Mouse (Mus musculus): ENCODE measurements around the gene Hnf1b. TPM values are rescaled to one million over a fixed set of nuclear protein-coding genes. Genes with fewer than 3 reads are reported as not detected.

The Hnf1b gene
- not detected in 2 replicates for polyA plus RNA-seq (2014; fragmentation: Nextera tagmentation; extraction: Ambion mirVana)

- H3K9me3 ChIP-seq (ENCODE audit: control insufficient read depth, low read length) = no peaks in the 10 kb centered on the region
- H3K27me3 ChIP-seq (ENCODE audit: control insufficient read depth, insufficient read depth, low read length) = peaks cover 63% of the 10 kb centered on the region
- no peak within 1 kb of the TSS for H3K4me2 ChIP-seq
- peaks cover 14% of the 10 kb centered on the region; the same call in 1 of the 2 replicates for H3K4me1 ChIP-seq (ENCODE audit: control insufficient read depth, insufficient read depth, low read length)
- no peaks in the 10 kb centered on the region for H3K36me3 ChIP-seq (ENCODE audit: control insufficient read depth, insufficient read depth, low read length)
- DNase-seq (ENCODE audit: low spot score, missing footprints) = peak; percentile 93
- ATAC-seq (ENCODE audit: low FRiP score) = no peak
- 2% methylated on average over 31 of the region's 36 CpGs for WGBS
- no peak within 1 kb of the TSS for H3K4me3 ChIP-seq (ENCODE audit: low read depth, low read length)
- H3K9ac ChIP-seq (ENCODE audit: low read length) = no peak within 1 kb of the TSS
- no peak within 1 kb of the TSS for H3K27ac ChIP-seq (ENCODE audit: low read depth, low read length)
Observed at GRCm38 (mm10) chr11:83849529-83850335, at the start of gene Hnf1b. Gene Hnf1b, plus strand, starts transcription at chr11:83850063.

GRCm38 (mm10) chr11:83802166-83802565 is 47.7 kb upstream of the Hnf1b start:
- Histone ChIP-seq H3K4me1 (ENCODE audit: control insufficient read depth, insufficient read depth, low read length) (no peaks in the 10 kb centered on the region), H3K9ac (ENCODE audit: low read length) (no peak overlapping the region), H3K27me3 (ENCODE audit: control insufficient read depth, insufficient read depth, low read length) (no peaks in the 10 kb centered on the region), H3K36me3 (ENCODE audit: control insufficient read depth, insufficient read depth, low read length) (no peaks in the 10 kb centered on the region), H3K4me3 (ENCODE audit: low read depth, low read length) (no peak overlapping the region), H3K4me2 (no peak overlapping the region), H3K27ac (ENCODE audit: low read depth, low read length) (no peak overlapping the region), H3K9me3 (ENCODE audit: control insufficient read depth, low read length) (no peaks in the 10 kb centered on the region)
- ATAC-seq (ENCODE audit: low FRiP score) (no peak), DNase-seq (ENCODE audit: low spot score, missing footprints) (no peak)
- 71% methylated on average over 8 of the region's 8 CpGs for WGBS

- ATAC-seq (ENCODE audit: low FRiP score) = no peak
- Histone ChIP-seq H3K9ac (ENCODE audit: low read length) (no peak overlapping the region), H3K27me3 (ENCODE audit: control insufficient read depth, insufficient read depth, low read length) (no peaks in the 10 kb centered on the region), H3K4me2 (no peak overlapping the region), H3K36me3 (ENCODE audit: control insufficient read depth, insufficient read depth, low read length) (no peaks in the 10 kb centered on the region), H3K27ac (ENCODE audit: low read depth, low read length) (no peak overlapping the region), H3K4me3 (ENCODE audit: low read depth, low read length) (no peak overlapping the region), H3K9me3 (ENCODE audit: control insufficient read depth, low read length) (no peaks in the 10 kb centered on the region), H3K4me1 (ENCODE audit: control insufficient read depth, insufficient read depth, low read length) (no peaks in the 10 kb centered on the region)
- DNase-seq (ENCODE audit: low spot score, missing footprints) = no peak
- 92% methylated on average over 4 of the region's 4 CpGs for WGBS
Observed at GRCm38 (mm10) chr11:83802581-83802980, 47.3 kb upstream of the Hnf1b start.

- Histone ChIP-seq H3K4me2 (no peak overlapping the region), H3K4me3 (ENCODE audit: low read depth, low read length) (no peak overlapping the region), H3K27ac (ENCODE audit: low read depth, low read length) (no peak overlapping the region), H3K4me1 (ENCODE audit: control insufficient read depth, insufficient read depth, low read length) (no peaks in the 10 kb centered on the region), H3K36me3 (ENCODE audit: control insufficient read depth, insufficient read depth, low read length) (no peaks in the 10 kb centered on the region), H3K27me3 (ENCODE audit: control insufficient read depth, insufficient read depth, low read length) (no peaks in the 10 kb centered on the region), H3K9me3 (ENCODE audit: control insufficient read depth, low read length) (no peaks in the 10 kb centered on the region), H3K9ac (ENCODE audit: low read length) (no peak overlapping the region)
- DNase-seq (ENCODE audit: low spot score, missing footprints) = no peak
- 61% methylated on average over 8 of the region's 8 CpGs for WGBS
- ATAC-seq (ENCODE audit: low FRiP score) = no peak
Observed at GRCm38 (mm10) chr11:83810441-83810840, 39.4 kb upstream of the Hnf1b start.

GRCm38 (mm10) chr11:83815191-83815590 is 34.7 kb upstream of the Hnf1b start:
- no peak overlapping the region for H3K27ac ChIP-seq (ENCODE audit: low read depth, low read length)

GRCm38 (mm10) chr11:83815628-83816027 is 34.2 kb upstream of the Hnf1b start:
- Histone ChIP-seq H3K4me3 (ENCODE audit: low read depth, low read length) (no peak overlapping the region), H3K9me3 (ENCODE audit: control insufficient read depth, low read length) (no peaks in the 10 kb centered on the region), H3K4me1 (ENCODE audit: control insufficient read depth, insufficient read depth, low read length) (no peaks in the 10 kb centered on the region), H3K27ac (ENCODE audit: low read depth, low read length) (no peak overlapping the region), H3K9ac (ENCODE audit: low read length) (no peak overlapping the region), H3K27me3 (ENCODE audit: control insufficient read depth, insufficient read depth, low read length) (no peaks in the 10 kb centered on the region), H3K4me2 (no peak overlapping the region), H3K36me3 (ENCODE audit: control insufficient read depth, insufficient read depth, low read length) (no peaks in the 10 kb centered on the region)
- ATAC-seq (ENCODE audit: low FRiP score) (no peak), DNase-seq (ENCODE audit: low spot score, missing footprints) (peak; percentile 89)
- 12% methylated on average over 9 of the region's 9 CpGs for WGBS

More at GRCm38 (mm10) chr11:83815191-83815590, 34.7 kb upstream of the Hnf1b start:
- no peak overlapping the region for H3K4me3 ChIP-seq (ENCODE audit: low read depth, low read length)
- H3K9me3 ChIP-seq (ENCODE audit: control insufficient read depth, low read length) = no peaks in the 10 kb centered on the region
- no peak overlapping the region for H3K4me2 ChIP-seq
- DNase-seq (ENCODE audit: low spot score, missing footprints) (no peak), ATAC-seq (ENCODE audit: low FRiP score) (no peak)
- H3K4me1 ChIP-seq (ENCODE audit: control insufficient read depth, insufficient read depth, low read length) = no peaks in the 10 kb centered on the region
- no peak overlapping the region for H3K9ac ChIP-seq (ENCODE audit: low read length)
- 84% methylated on average over 5 of the region's 5 CpGs for WGBS
- no peaks in the 10 kb centered on the region for H3K36me3 ChIP-seq (ENCODE audit: control insufficient read depth, insufficient read depth, low read length)
- H3K27me3 ChIP-seq (ENCODE audit: control insufficient read depth, insufficient read depth, low read length) = no peaks in the 10 kb centered on the region

GRCm38 (mm10) chr11:83817048-83817447 is 32.8 kb upstream of the Hnf1b start:
- Histone ChIP-seq H3K27ac (ENCODE audit: low read depth, low read length) (no peak overlapping the region), H3K9ac (ENCODE audit: low read length) (no peak overlapping the region), H3K4me3 (ENCODE audit: low read depth, low read length) (no peak overlapping the region), H3K36me3 (ENCODE audit: control insufficient read depth, insufficient read depth, low read length) (no peaks in the 10 kb centered on the region), H3K9me3 (ENCODE audit: control insufficient read depth, low read length) (no peaks in the 10 kb centered on the region), H3K4me1 (ENCODE audit: control insufficient read depth, insufficient read depth, low read length) (no peaks in the 10 kb centered on the region), H3K4me2 (no peak overlapping the region), H3K27me3 (ENCODE audit: control insufficient read depth, insufficient read depth, low read length) (no peaks in the 10 kb centered on the region)
- ATAC-seq (ENCODE audit: low FRiP score) = no peak
- no peak for DNase-seq (ENCODE audit: low spot score, missing footprints)
- 80% methylated on average over 6 of the region's 6 CpGs for WGBS

- no peak overlapping the region for H3K27ac ChIP-seq (ENCODE audit: low read depth, low read length)
- no peaks in the 10 kb centered on the region for H3K9me3 ChIP-seq (ENCODE audit: control insufficient read depth, low read length)
- H3K4me2 ChIP-seq = no peak overlapping the region
- DNase-seq (ENCODE audit: low spot score, missing footprints) (no peak), ATAC-seq (ENCODE audit: low FRiP score) (no peak)
- no peak overlapping the region for H3K9ac ChIP-seq (ENCODE audit: low read length)
- no peaks in the 10 kb centered on the region for H3K4me1 ChIP-seq (ENCODE audit: control insufficient read depth, insufficient read depth, low read length)
- no peaks in the 10 kb centered on the region for H3K36me3 ChIP-seq (ENCODE audit: control insufficient read depth, insufficient read depth, low read length)
- no peak overlapping the region for H3K4me3 ChIP-seq (ENCODE audit: low read depth, low read length)
- H3K27me3 ChIP-seq (ENCODE audit: control insufficient read depth, insufficient read depth, low read length) = no peaks in the 10 kb centered on the region
- WGBS = 76% methylated on average over 4 of the region's 4 CpGs
Observed at GRCm38 (mm10) chr11:83817994-83818393, 31.9 kb upstream of the Hnf1b start.

GRCm38 (mm10) chr11:83818591-83819127 is 31.2 kb upstream of the Hnf1b start:
- Histone ChIP-seq H3K27me3 (ENCODE audit: control insufficient read depth, insufficient read depth, low read length) (no peaks in the 10 kb centered on the region), H3K4me3 (ENCODE audit: low read depth, low read length) (no peak overlapping the region), H3K36me3 (ENCODE audit: control insufficient read depth, insufficient read depth, low read length) (no peaks in the 10 kb centered on the region), H3K9me3 (ENCODE audit: control insufficient read depth, low read length) (no peaks in the 10 kb centered on the region), H3K27ac (ENCODE audit: low read depth, low read length) (no peak overlapping the region), H3K4me1 (ENCODE audit: control insufficient read depth, insufficient read depth, low read length) (no peaks in the 10 kb centered on the region), H3K9ac (ENCODE audit: low read length) (no peak overlapping the region), H3K4me2 (no peak overlapping the region)
- ATAC-seq (ENCODE audit: low FRiP score) (no peak), DNase-seq (ENCODE audit: low spot score, missing footprints) (no peak)
- 65% methylated on average over 9 of the region's 9 CpGs for WGBS
